Mouse (Mus musculus): ENCODE results near the gene Scarf1. TPM values are rescaled to one million over a fixed set of nuclear protein-coding genes. Genes with fewer than 3 reads are reported as not detected.

Scarf1 gene
- total RNA-seq, 1 experiment from 2014 or later: 12.2 TPM

GRCm38 (mm10) chr11:75532340-75533277 lies 19.3 kb downstream of the Scarf1 start:
- ATAC-seq (replicated peaks in 1 of 2; ENCODE audit: insufficient read depth in 1 of 2, low FRiP score in 2 of 2, low TSS enrichment in 1 of 2, low read depth in 1 of 2, poor library complexity in 2 of 2, severe bottlenecking in 2 of 2): peak; percentile 39 to 54; a peak in 3 of 4 replicates

DNA sequence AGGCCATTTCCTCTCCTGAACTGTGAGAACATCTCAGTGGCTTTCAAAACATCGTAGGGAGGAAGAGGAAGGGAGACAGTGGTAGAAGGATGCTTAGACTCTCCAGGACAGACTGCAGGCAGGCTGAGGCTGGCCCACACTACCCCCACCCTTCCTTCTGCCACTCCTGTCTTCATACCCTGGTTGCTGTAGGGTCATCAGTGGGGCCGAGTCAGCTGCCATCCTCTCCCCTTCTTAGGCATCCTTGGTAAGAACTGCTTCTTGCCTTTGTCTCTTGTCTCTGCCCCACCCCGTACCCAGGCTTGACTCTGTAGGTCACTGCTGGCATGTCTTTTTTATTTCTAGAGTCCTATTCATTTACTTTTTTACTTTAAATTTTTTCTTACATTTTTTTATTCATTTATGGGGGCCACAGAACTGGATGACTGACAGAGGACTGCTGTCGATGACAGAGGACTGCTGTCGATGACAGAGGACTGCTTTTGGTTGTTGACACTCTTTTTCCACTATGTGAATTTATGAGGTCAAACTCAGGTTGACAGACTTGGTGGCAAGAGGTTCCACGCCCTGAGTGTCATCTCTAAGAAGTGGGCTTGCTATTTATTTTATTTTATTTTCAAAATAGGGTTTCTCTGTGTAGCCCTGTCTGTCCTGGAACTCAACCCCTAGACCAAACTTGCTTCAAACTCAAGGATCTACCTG lies 20.1 kb downstream of the Scarf1 start:
- ATAC-seq (replicated peaks in 1 of 2; ENCODE audit: insufficient read depth in 1 of 2, low FRiP score in 2 of 2, low TSS enrichment in 1 of 2, low read depth in 1 of 2, poor library complexity in 2 of 2, severe bottlenecking in 2 of 2): no peak

DNA sequence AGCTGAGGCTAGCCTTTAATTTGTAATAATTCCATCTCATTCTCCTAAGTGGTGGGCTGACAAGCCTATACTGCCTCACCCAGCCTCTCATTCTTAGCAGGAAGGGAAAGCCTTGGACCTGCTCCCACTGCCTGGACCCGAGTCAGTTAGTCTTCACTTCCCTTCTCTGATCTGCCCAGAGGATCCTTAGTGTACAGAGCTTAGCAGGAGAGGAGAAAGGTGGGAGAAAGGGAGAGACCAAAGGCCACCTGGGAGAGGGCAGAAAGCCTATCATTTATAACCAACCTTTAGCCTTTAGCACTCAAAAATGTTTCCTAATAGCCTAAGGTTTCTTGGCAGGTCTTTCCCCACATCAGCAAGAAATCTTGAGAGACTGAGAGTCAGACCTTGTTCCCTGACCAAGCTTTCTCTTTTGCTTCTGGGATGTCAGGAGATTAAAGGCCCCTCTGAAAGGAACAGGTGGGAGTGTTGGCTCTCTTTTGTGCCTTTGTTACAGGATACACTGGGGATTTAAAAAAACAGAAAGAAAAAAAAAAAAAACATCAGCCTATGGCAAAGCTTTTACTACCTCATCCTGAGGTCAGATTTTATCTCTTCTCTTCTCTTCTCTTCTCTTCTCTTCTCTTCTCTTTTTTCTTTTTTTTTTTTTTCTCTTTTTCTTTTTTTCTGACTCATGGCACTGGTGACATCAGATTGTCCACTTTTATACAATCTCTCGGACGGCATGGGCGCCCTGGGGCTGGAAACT lies 21.1 kb downstream of the Scarf1 start:
- no peak for ATAC-seq (replicated peaks in 1 of 2; ENCODE audit: insufficient read depth in 1 of 2, low FRiP score in 2 of 2, low TSS enrichment in 1 of 2, low read depth in 1 of 2, poor library complexity in 2 of 2, severe bottlenecking in 2 of 2)

DNA sequence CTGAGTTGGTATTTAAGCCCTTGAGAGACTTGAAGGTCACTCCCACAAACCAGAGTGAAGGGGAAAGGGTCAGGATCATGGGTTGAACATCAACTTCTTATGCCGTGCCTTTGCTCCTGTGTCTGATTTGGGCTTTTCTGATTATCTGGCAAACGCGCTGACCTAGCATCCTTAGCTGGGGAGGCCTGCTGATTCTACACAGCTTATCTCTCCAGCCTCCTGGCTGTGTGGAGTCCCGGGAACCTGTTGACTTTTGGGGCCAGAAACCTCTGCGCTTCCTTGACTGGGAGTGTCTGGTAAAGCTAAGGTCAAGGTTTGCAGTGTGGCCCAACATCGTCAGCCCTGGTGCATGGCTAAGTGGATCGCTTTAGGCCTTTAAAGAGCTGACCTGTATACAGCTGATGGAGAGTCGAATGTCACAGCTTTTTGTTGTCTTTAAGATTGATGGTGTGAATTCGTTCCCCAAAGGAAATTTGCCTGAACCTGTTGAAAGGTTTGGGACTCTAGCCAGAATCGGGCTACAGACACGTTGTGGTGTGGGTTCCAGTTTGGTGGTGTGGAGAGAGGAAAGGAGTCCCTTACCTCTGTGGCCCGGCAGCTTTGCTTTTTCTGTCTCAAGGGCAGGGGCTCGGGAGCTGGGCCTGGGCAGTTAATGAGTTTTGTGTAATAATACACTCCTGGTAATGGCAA lies 21.9 kb downstream of the Scarf1 start:
- no peak for ATAC-seq (replicated peaks in 1 of 2; ENCODE audit: insufficient read depth in 1 of 2, low FRiP score in 2 of 2, low TSS enrichment in 1 of 2, low read depth in 1 of 2, poor library complexity in 2 of 2, severe bottlenecking in 2 of 2)

GRCm38 (mm10) chr11:75536255-75537024 lies 23.1 kb downstream of the Scarf1 start:
- ATAC-seq (replicated peaks in 1 of 2; ENCODE audit: insufficient read depth in 1 of 2, low FRiP score in 2 of 2, low TSS enrichment in 1 of 2, low read depth in 1 of 2, poor library complexity in 2 of 2, severe bottlenecking in 2 of 2): no peak

DNA sequence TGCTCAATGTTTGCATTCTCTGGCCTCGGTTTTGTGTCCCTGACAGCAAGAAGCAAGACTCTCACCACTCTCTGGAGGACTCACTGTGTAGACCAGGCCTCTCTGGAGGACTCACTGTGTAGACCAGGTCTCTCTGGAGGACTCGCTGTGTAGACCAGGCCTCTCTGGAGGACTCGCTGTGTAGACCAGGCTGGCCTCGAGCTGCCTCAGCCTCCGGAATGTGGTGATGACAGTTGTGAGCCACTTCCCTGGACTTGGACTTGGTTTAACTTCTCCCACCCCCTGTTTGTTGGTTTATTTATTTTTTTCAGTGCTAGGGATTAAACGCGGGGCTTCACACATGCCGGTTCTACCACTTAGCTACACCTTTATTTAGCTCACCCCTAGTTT lies 23.7 kb downstream of the Scarf1 start:
- no peak for ATAC-seq (replicated peaks in 1 of 2; ENCODE audit: insufficient read depth in 1 of 2, low FRiP score in 2 of 2, low TSS enrichment in 1 of 2, low read depth in 1 of 2, poor library complexity in 2 of 2, severe bottlenecking in 2 of 2)

DNA sequence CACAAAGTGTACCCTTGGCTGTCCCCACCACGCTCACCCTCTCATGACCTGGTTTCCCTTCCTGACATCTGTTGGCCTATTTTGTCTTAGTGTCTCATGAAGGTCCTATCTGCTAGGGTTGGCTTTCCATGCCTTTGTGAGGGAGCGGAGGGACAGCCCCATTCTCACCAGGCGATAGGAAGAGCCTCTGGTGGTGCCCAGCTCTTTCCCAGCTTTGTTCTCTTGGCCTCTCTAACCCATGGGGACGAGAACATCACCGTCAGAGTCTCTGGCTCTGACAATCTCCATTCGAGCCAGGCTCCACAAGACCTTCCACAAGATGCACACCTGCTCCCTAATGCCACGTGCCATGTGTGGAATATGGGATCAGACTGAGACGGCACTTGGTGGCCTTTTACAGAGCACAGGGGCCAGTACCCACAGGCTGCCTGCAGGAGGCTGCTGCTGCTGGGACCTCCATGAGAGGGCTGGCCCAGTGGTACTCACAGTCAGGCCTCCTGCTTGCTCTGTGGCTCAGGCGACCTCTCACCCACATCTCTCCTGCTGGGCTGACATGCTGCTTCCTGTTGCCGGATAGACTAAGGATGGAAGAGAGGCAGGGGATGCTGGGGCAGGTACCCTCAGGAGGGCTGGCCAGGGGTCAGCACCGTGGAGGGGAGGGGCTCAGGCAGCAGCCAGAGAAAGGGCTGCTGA lies 24.3 kb downstream of the Scarf1 start:
- ATAC-seq (replicated peaks in 1 of 2; ENCODE audit: insufficient read depth in 1 of 2, low FRiP score in 2 of 2, low TSS enrichment in 1 of 2, low read depth in 1 of 2, poor library complexity in 2 of 2, severe bottlenecking in 2 of 2): peak in 1 of 2 experiments; percentile 19; a peak in 1 of 4 replicates

DNA sequence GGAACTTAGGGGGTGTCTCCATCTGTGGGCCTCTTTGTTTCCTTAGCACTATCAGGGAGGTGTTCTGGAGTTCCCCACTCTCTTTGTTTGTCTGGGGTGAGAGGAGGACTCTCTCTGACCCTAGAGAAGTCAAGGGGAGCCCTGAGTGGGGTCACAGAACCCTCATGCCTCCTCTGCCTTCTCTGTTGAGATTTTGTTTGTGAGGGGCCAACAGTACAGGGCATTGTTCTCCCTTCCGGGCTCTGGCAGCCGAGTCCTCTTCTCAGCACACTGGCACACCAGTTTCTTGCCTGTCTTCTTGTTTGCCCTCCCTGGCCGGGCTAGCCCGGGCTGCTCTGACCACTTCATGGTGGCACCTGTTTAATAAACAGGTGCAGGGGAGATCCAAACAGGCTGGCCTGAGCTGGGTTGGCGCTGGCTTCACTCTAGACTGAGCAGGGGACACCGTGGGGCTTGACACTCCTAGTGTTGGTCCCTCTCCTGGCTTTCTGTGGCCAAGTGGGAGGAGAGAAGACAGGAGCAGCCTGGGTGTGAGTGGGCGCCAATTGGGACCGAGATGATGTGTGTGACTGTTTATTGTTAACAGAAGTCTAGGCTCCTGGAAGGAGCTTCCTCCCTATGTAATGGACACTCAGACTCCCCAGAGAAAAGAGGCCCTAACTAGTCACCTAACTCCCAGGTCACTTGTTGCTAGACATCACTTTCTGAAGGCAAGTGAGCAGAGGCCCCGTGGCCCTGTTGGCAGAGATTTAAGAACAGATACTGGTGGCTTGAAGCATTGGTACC lies 25.0 kb downstream of the Scarf1 start:
- ATAC-seq (replicated peaks in 1 of 2; ENCODE audit: insufficient read depth in 1 of 2, low FRiP score in 2 of 2, low TSS enrichment in 1 of 2, low read depth in 1 of 2, poor library complexity in 2 of 2, severe bottlenecking in 2 of 2): no peak

GRCm38 (mm10) chr11:75538970-75539299 lies 25.6 kb downstream of the Scarf1 start:
- ATAC-seq (replicated peaks in 1 of 2; ENCODE audit: insufficient read depth in 1 of 2, low FRiP score in 2 of 2, low TSS enrichment in 1 of 2, low read depth in 1 of 2, poor library complexity in 2 of 2, severe bottlenecking in 2 of 2): no peak

GRCm38 (mm10) chr11:75540209-75540608 lies 26.9 kb downstream of the Scarf1 start:
- no peak for ATAC-seq (replicated peaks in 1 of 2; ENCODE audit: insufficient read depth in 1 of 2, low FRiP score in 2 of 2, low TSS enrichment in 1 of 2, low read depth in 1 of 2, poor library complexity in 2 of 2, severe bottlenecking in 2 of 2)

GRCm38 (mm10) chr11:75540710-75541581 lies 27.6 kb downstream of the Scarf1 start:
- peak; percentile 76 to 84 for ATAC-seq (replicated peaks in 1 of 2; ENCODE audit: insufficient read depth in 1 of 2, low FRiP score in 2 of 2, low TSS enrichment in 1 of 2, low read depth in 1 of 2, poor library complexity in 2 of 2, severe bottlenecking in 2 of 2)

DNA sequence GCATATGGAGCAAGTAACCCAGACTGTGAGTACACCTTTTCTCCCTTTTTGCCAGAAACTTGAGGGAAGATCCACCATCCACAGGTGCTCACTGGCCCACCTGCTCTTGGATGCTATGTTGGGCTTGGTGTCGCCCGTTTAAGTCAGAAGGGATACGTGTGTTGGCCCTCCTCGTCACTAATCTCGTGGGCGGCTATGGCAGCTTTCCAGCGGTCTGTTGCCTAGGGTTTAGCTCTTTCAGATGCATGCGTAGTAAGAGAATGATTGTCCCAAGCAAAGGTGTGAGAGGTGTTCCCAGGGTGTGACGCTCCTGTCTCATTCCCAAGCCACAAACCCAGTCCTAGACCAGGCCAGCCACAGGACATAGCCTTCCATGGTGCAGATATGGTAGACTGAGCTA lies 31.4 kb downstream of the Scarf1 start:
- no peak for ATAC-seq (replicated peaks in 1 of 2; ENCODE audit: insufficient read depth in 1 of 2, low FRiP score in 2 of 2, low TSS enrichment in 1 of 2, low read depth in 1 of 2, poor library complexity in 2 of 2, severe bottlenecking in 2 of 2)

DNA sequence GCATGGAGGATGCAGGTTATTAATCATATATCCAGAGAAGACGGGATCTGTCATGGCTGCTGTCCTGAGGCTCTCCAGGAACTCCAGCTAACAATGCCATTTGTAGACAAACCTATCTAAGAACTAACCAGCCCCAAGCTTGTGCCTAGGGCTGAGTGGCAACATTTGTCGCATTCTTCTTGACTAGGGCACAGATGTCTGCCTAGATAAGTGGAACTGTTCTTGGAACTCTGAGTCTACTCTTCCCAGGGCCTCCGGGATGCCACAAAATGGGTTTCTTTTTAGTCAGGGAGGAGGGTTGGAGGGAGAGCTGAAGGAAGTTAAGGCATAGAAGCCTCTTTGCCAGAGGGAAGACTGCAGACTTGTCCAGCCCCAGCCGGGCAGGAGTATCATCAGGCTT lies 32.7 kb downstream of the Scarf1 start:
- ATAC-seq (replicated peaks in 1 of 2; ENCODE audit: insufficient read depth in 1 of 2, low FRiP score in 2 of 2, low TSS enrichment in 1 of 2, low read depth in 1 of 2, poor library complexity in 2 of 2, severe bottlenecking in 2 of 2): no peak

DNA sequence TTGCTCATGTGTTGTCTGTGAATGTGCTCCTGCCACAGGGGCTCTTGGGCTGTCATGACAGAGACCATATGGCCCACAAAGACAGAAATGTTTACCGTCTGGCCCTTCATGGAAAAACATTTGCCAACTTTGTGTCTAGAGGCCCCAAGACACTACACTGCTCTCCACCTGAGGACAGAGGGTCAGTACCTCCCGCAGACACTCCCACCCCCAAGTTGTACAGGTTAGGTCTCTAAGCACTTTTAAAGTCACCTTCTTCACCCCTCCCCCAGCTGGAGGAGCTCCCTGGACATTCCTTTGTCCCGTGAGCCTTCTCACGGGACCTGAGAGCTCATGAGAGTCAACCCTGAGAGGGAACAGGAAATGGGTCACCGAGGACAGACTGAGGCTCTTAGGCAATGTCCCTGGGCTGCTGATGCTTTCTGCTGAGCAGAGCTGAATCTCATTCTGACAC lies 36.3 kb downstream of the Scarf1 start:
- ATAC-seq (replicated peaks in 1 of 2; ENCODE audit: insufficient read depth in 1 of 2, low FRiP score in 2 of 2, low TSS enrichment in 1 of 2, low read depth in 1 of 2, poor library complexity in 2 of 2, severe bottlenecking in 2 of 2): no peak; a peak in 1 of 4 replicates
